Mouse (Mus musculus) cerebellum, postnatal 4 days (tissue): ENCODE measurements around the gene Ccdc33.
A peak's percentile ranks its signal among the peaks of the same experiment; 100 is the strongest.

Experiments used
- DNase-seq, 2 experiments: peaks; one replicate each; pipeline ENCODE4 v3.0.0; 2022; ENCODE audit warnings: low spot score in 2 of 2, mixed read lengths in 1 of 2

Gene Ccdc33

GRCm38 (mm10) chr9:58012935-58013334, 105.7 kb downstream of the Ccdc33 start:
- peak in 1 of 2 experiments; percentile 22 for DNase-seq

- no peak for DNase-seq
Observed at GRCm38 (mm10) chr9:58012486-58012885, 106.1 kb downstream of the Ccdc33 start.

- no peak for DNase-seq
Observed at GRCm38 (mm10) chr9:58011552-58011951, 107.1 kb downstream of the Ccdc33 start.

GRCm38 (mm10) chr9:58011027-58011426, 107.6 kb downstream of the Ccdc33 start:
- no peak for DNase-seq

- no peak for DNase-seq
Observed at GRCm38 (mm10) chr9:58009588-58009987, 109.0 kb downstream of the Ccdc33 start.

- DNase-seq, result peak; percentile 38 to 75
Observed at GRCm38 (mm10) chr9:58009015-58009362, 109.6 kb downstream of the Ccdc33 start.

- no peak for DNase-seq
Observed at GRCm38 (mm10) chr9:58008336-58009014, 110.1 kb downstream of the Ccdc33 start.

GRCm38 (mm10) chr9:58005753-58006461, 112.7 kb downstream of the Ccdc33 start, which contains the start of gene Cyp11a1:
Gene Cyp11a1 (plus strand): TSS chr9:58006411.
- no peak for DNase-seq

- DNase-seq, result no peak
Observed at GRCm38 (mm10) chr9:58003272-58003671, 115.4 kb downstream of the Ccdc33 start.

GRCm38 (mm10) chr9:57999676-58000075, 118.9 kb downstream of the Ccdc33 start:
- no peak for DNase-seq

- no peak for DNase-seq
Observed at GRCm38 (mm10) chr9:57998685-57999084, 119.9 kb downstream of the Ccdc33 start.

- DNase-seq, result peak in 1 of 2 experiments; percentile 61
Observed at GRCm38 (mm10) chr9:57998032-57998659, 120.5 kb downstream of the Ccdc33 start.

- no peak for DNase-seq
Observed at GRCm38 (mm10) chr9:57997511-57998031, 121.1 kb downstream of the Ccdc33 start.

- peak in 1 of 2 experiments; percentile 55 for DNase-seq
Observed at GRCm38 (mm10) chr9:57995282-57995681, 123.3 kb downstream of the Ccdc33 start.

- DNase-seq, result peak in 1 of 2 experiments; percentile 45
Observed at GRCm38 (mm10) chr9:57992781-57993591, 125.6 kb downstream of the Ccdc33 start.

- DNase-seq, result no peak
Observed at GRCm38 (mm10) chr9:57992060-57992459, 126.6 kb downstream of the Ccdc33 start.

- no peak for DNase-seq
Observed at GRCm38 (mm10) chr9:57990438-57991110, 128.0 kb downstream of the Ccdc33 start.

GRCm38 (mm10) chr9:57989309-57989708, 129.3 kb downstream of the Ccdc33 start:
- DNase-seq, result no peak

GRCm38 (mm10) chr9:57988098-57988497, 130.5 kb downstream of the Ccdc33 start:
- DNase-seq, result no peak

- no peak for DNase-seq
Observed at GRCm38 (mm10) chr9:57986293-57986692, 132.3 kb downstream of the Ccdc33 start.

GRCm38 (mm10) chr9:57985304-57985703, 133.3 kb downstream of the Ccdc33 start:
- DNase-seq, result no peak
